Mouse (Mus musculus) small intestine, adult 2 months (tissue): ENCODE data around the gene Gm10772. TPM values are rescaled to one million over a fixed set of nuclear protein-coding genes. Genes with fewer than 3 reads are reported as not detected.
"Not testable (repeated sequence)": the region's sequence is repeated elsewhere in the genome, so short reads cannot be mapped to it uniquely, and the experiment has no call there.

Experiments
- H3K27ac ChIP-seq: fragments of 200-500 bp; 2 replicates; pipeline ENCODE4 v1.5.1; 2012; ENCODE audit warnings: low read depth, low read length, control low read depth, inconsistent platforms; ENCODE audit not compliant: insufficient read depth
- H3K27me3 ChIP-seq: fragments of 200-500 bp; 2 replicates; pipeline ENCODE4 v1.6.1; 2012; ENCODE audit warnings: mild to moderate bottlenecking, moderate library complexity, low read length, inconsistent platforms; ENCODE audit not compliant: control insufficient read depth, insufficient read depth
- H3K36me3 ChIP-seq: fragments of 200-500 bp; 2 replicates; pipeline ENCODE4 v1.6.1; 2012; ENCODE audit warnings: mild to moderate bottlenecking, low read length, control low read depth, inconsistent platforms; ENCODE audit not compliant: control insufficient read depth, insufficient read depth
- H3K4me1 ChIP-seq: fragments of 200-500 bp; 2 replicates; pipeline ENCODE4 v1.6.1; 2012; ENCODE audit warnings: low read length, inconsistent platforms, mixed read lengths; ENCODE audit not compliant: control insufficient read depth, insufficient read depth, insufficient read length
- H3K4me3 ChIP-seq: fragments of 200-500 bp; 2 replicates; pipeline ENCODE4 v1.5.1; 2012; ENCODE audit warnings: low read depth, mild to moderate bottlenecking, control low read depth, inconsistent platforms, low read length, moderate library complexity
- CTCF ChIP-seq: fragments of 200-500 bp; IDR thresholded peaks from 2 replicates; pipeline ENCODE4 v1.5.1; 2012; ENCODE audit warnings: low read depth, mild to moderate bottlenecking, control low read depth, inconsistent platforms, low read length, moderate library complexity, mixed read lengths; ENCODE audit not compliant: insufficient replicate concordance, insufficient read length; ENCODE audit errors: extremely low read depth
- POLR2A ChIP-seq: fragments of 200-500 bp; IDR thresholded peaks from 2 replicates; pipeline ENCODE4 v1.6.1; 2012; ENCODE audit warnings: low read depth, mild to moderate bottlenecking, control low read depth, inconsistent platforms, low read length, moderate library complexity
- WGBS: fragments of 180-500 bp; shearing (Covaris S2); methylation state at CpG from one replicate; pipeline ENCODE4 v1.1.7; 2018; 5-methylcytosine and 5-hydroxymethylcytosine counted together
- polyA plus RNA-seq: library from polyadenylated mRNA; depleted of rRNA; stranded (reverse); fragments of >200 nt; gene quantifications from 2 replicates; pipeline ENCODE4 v1.2.3, GENCODE M21; 2012; rRNA removed

Gm10772 gene
- not detected in 2 replicates for polyA plus RNA-seq

GRCm38 (mm10) chr13:66227473-66227872, at the start of gene Gm10772:
Gene Gm10772, minus strand, starts transcription at chr13:66227573.
- H3K4me1 ChIP-seq, result not testable (repeated sequence)
- WGBS, result 67% methylated on average over 2 of the region's 3 CpGs

GRCm38 (mm10) chr13:66263914-66264313, 36.5 kb upstream of the Gm10772 start:
- WGBS, result no CpG with 5 or more reads among the region's 1 CpGs
- not testable (repeated sequence) for H3K27me3 ChIP-seq, H3K4me1 ChIP-seq

More at GRCm38 (mm10) chr13:66227473-66227872, at the start of gene Gm10772:
- not testable (repeated sequence) for H3K27ac ChIP-seq, H3K36me3 ChIP-seq, H3K4me3 ChIP-seq, H3K27me3 ChIP-seq

GRCm38 (mm10) chr13:66263141-66263540, 35.8 kb upstream of the Gm10772 start:
- not testable (repeated sequence) for H3K27me3 ChIP-seq, H3K4me3 ChIP-seq, H3K36me3 ChIP-seq, H3K4me1 ChIP-seq, H3K27ac ChIP-seq
- WGBS, result 68% methylated on average over 4 of the region's 7 CpGs

More at GRCm38 (mm10) chr13:66263914-66264313, 36.5 kb upstream of the Gm10772 start:
- not testable (repeated sequence) for H3K4me3 ChIP-seq, H3K36me3 ChIP-seq, H3K27ac ChIP-seq

- H3K27ac ChIP-seq, result no peak overlapping the region
- TF ChIP-seq CTCF (no peak), POLR2A (no peak)
- no peaks in the 10 kb centered on the region for H3K36me3 ChIP-seq
- no peaks in the 10 kb centered on the region for H3K4me1 ChIP-seq
- H3K27me3 ChIP-seq, result no peaks in the 10 kb centered on the region
- whole genome bisulfite sequencing, result no CpG with 5 or more reads among the region's 11 CpGs
- H3K4me3 ChIP-seq, result no peak overlapping the region
Measured at GRCm38 (mm10) chr13:66214349-66214748, 13.0 kb downstream of the Gm10772 start.

GRCm38 (mm10) chr13:66213811-66214210, 13.6 kb downstream of the Gm10772 start:
- no CpG with 5 or more reads among the region's 1 CpGs for WGBS
- H3K4me3 ChIP-seq, H3K27me3 ChIP-seq, H3K36me3 ChIP-seq, H3K4me1 ChIP-seq, H3K27ac ChIP-seq: not testable (repeated sequence)

- H3K4me3 ChIP-seq, H3K27ac ChIP-seq, H3K27me3 ChIP-seq, H3K4me1 ChIP-seq, H3K36me3 ChIP-seq: not testable (repeated sequence)
- WGBS, result 87% methylated on average over 7 of the region's 12 CpGs
Measured at GRCm38 (mm10) chr13:66179172-66179571, 48.2 kb downstream of the Gm10772 start.

Other genes with a start within 250 kb of the Gm10772 start
- not detected in 2 replicates for gene Gm10324, start 108.0 kb downstream of the Gm10772 start, polyA plus RNA-seq
- gene 2410141K09Rik, start 213.5 kb upstream of the Gm10772 start, polyA plus RNA-seq, result not detected in 2 replicates